Mouse (Mus musculus) embryonic fibroblast, embryonic 13.5 days (primary cell): ENCODE results near the gene Lrrc75a.

Source experiments
- CTCF ChIP-seq: IDR thresholded peaks from 2 replicates; pipeline ENCODE4 v1.5.1; 2011; ENCODE audit warnings: mild to moderate bottlenecking, control low read depth, low read length, moderate library complexity, borderline replicate concordance; ENCODE audit not compliant: insufficient read depth
- POLR2A ChIP-seq: IDR thresholded peaks from 2 replicates; pipeline ENCODE4 v1.6.1; 2011; ENCODE audit warnings: low read depth, mild to moderate bottlenecking, control low read depth, low read length, moderate library complexity

GRCm38 (mm10) chr11:62695126-62695525 lies 46.8 kb upstream of the Lrrc75a start:
- TF ChIP-seq POLR2A (no peak), CTCF (no peak)
